Mouse (Mus musculus) ovary, postnatal 10 days (tissue): ENCODE results near the gene Olfr763.
"Not testable (repeated sequence)": the region's sequence is repeated elsewhere in the genome, so short reads cannot be mapped to it uniquely, and the experiment has no call there.

Source experiments
- DNase-seq: peaks from one replicate; pipeline ENCODE4 v3.0.0; 2022; ENCODE audit warnings: low spot score

Olfr763 gene

GRCm38 (mm10) chr10:129049898-129050297, 39.3 kb downstream of the Olfr763 start, which contains the start of gene Olfr765:
Gene Olfr765 (minus strand): TSS chr10:129049998.
- not testable (repeated sequence) for DNase-seq
